Mouse (Mus musculus): ENCODE measurements around the gene Adam12. TPM values are rescaled to one million over a fixed set of nuclear protein-coding genes. Genes with fewer than 3 reads are reported as not detected.

Gene Adam12
- polyA plus RNA-seq, 1 experiment: 1.5 TPM

DNA sequence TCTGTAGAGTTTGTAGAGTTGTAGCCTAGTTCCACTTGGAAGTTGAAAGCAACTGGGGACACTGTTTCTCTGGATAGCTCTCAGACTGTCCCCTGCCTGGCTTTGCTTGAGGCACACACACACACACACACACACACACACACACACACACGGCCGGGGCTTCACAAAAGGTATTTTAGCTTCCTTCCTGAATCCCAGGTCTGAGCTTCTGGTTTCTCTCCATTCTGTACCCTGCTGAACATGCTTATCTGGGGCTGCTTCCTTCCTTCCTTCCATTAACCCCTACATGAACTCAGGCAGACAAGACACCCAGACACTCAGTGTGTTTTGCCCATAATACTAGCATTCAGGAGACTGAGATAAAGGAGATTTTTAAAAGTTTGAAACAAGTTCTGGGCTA, 2.0 kb downstream of the Adam12 start:
- no peak overlapping the region for H3K4me3 ChIP-seq (ENCODE audit: low read depth, low read length)
- no peaks in the 10 kb centered on the region for H3K4me1 ChIP-seq (ENCODE audit: control insufficient read depth, insufficient read depth, low read length)
- H3K9ac ChIP-seq (ENCODE audit: low read depth, poor library complexity, severe bottlenecking): no peak overlapping the region
- no peaks in the 10 kb centered on the region for H3K9me3 ChIP-seq (replicated peaks; ENCODE audit: control insufficient read depth, insufficient read depth, low read length, poor library complexity, severe bottlenecking)
- TF ChIP-seq EP300 (IDR thresholded peaks at IDR 0.05; ENCODE audit: insufficient read depth, low read depth, low read length) (no peak), CTCF (IDR thresholded peaks at IDR 0.05; ENCODE audit: low read depth, low read length) (no peak), POLR2A (IDR thresholded peaks at IDR 0.05; ENCODE audit: insufficient read depth, low read length) (no peak)
- H3K27ac ChIP-seq (ENCODE audit: insufficient read depth, low read length): no peak overlapping the region
- H3K36me3 ChIP-seq (ENCODE audit: control insufficient read depth, insufficient read depth, low read length, poor library complexity, severe bottlenecking): no peaks in the 10 kb centered on the region
- peaks cover 9% of the 10 kb centered on the region for H3K27me3 ChIP-seq (ENCODE audit: control insufficient read depth, insufficient read depth, low read length, poor library complexity, severe bottlenecking)

DNA sequence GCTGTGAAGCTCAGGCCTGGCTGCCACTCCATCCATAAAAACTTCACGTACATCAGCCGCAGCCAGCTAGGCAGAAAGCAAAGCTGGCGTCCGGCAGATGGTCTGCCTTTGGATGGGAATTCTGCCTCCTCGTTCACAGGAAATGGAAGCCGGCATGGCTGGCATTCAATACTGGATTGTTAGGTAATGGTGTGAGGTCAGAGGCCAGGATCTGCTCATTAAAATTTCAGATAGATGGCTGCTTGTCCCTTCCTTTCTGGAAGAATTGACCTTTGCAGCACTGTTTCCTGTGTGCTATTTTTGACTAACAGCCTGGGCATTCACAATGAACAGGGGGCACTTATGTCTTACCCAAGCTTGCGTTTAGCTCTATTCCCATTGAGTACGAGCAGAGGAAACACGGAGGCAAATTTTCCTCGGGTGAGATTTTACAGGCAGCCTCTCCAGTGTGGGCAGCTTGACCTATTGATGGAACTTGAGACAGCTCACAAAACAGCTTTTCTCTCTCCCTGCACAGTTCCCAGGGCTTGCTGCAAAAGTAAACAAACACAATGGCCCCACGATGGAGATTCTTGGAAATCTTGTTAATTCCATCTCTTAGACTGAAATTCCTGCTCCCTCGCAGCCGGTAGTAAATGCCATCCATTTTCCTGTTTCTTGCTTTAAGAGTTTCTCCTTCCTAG, 4.0 kb downstream of the Adam12 start:
- no peaks in the 10 kb centered on the region for H3K4me1 ChIP-seq (ENCODE audit: control insufficient read depth, insufficient read depth, low read length)
- peaks cover 17% of the 10 kb centered on the region for H3K27me3 ChIP-seq (ENCODE audit: control insufficient read depth, insufficient read depth, low read length, poor library complexity, severe bottlenecking)
- no peak overlapping the region for H3K27ac ChIP-seq (ENCODE audit: insufficient read depth, low read length)

DNA sequence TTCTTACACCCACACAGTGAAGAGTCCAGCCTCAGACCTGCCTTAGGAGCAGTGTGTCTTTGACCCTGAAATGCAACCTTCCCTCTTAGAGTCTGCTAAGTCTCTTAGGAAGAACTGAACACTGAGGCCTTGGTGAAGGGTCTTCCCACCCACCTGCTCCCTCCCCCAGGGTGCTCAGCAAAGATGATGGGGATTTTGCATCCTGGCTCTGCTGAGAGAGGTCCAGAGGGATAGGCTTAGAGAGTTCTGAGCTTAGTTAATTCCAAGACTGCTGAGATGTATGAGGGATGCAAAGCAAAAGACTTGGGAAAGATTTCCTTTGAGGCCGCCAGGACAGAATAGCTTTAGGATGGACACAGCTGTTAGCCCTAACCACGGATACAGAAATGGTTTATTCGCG, 4.8 kb downstream of the Adam12 start:
- Histone ChIP-seq H3K4me3 (ENCODE audit: low read depth, low read length) (no peak overlapping the region), H3K4me1 (ENCODE audit: control insufficient read depth, insufficient read depth, low read length) (no peaks in the 10 kb centered on the region), H3K36me3 (ENCODE audit: control insufficient read depth, insufficient read depth, low read length, poor library complexity, severe bottlenecking) (no peaks in the 10 kb centered on the region), H3K27ac (ENCODE audit: insufficient read depth, low read length) (no peak overlapping the region), H3K27me3 (ENCODE audit: control insufficient read depth, insufficient read depth, low read length, poor library complexity, severe bottlenecking) (peaks cover 17% of the 10 kb centered on the region), H3K9me3 (replicated peaks; ENCODE audit: control insufficient read depth, insufficient read depth, low read length, poor library complexity, severe bottlenecking) (no peaks in the 10 kb centered on the region), H3K9ac (ENCODE audit: low read depth, poor library complexity, severe bottlenecking) (no peak overlapping the region)
- TF ChIP-seq CTCF (IDR thresholded peaks at IDR 0.05; ENCODE audit: low read depth, low read length) (no peak), POLR2A (IDR thresholded peaks at IDR 0.05; ENCODE audit: insufficient read depth, low read length) (no peak), EP300 (IDR thresholded peaks at IDR 0.05; ENCODE audit: insufficient read depth, low read depth, low read length) (no peak)

More for the DNA sequence above, 4.0 kb downstream of the Adam12 start:
- no peak for TF ChIP-seq EP300 (IDR thresholded peaks at IDR 0.05; ENCODE audit: insufficient read depth, low read depth, low read length)
- TF ChIP-seq CTCF (IDR thresholded peaks at IDR 0.05; ENCODE audit: low read depth, low read length): no peak
- no peak for TF ChIP-seq POLR2A (IDR thresholded peaks at IDR 0.05; ENCODE audit: insufficient read depth, low read length)
- Histone ChIP-seq H3K9me3 (replicated peaks; ENCODE audit: control insufficient read depth, insufficient read depth, low read length, poor library complexity, severe bottlenecking) (no peaks in the 10 kb centered on the region), H3K4me3 (ENCODE audit: low read depth, low read length) (no peak overlapping the region), H3K36me3 (ENCODE audit: control insufficient read depth, insufficient read depth, low read length, poor library complexity, severe bottlenecking) (no peaks in the 10 kb centered on the region), H3K9ac (ENCODE audit: low read depth, poor library complexity, severe bottlenecking) (no peak overlapping the region)

DNA sequence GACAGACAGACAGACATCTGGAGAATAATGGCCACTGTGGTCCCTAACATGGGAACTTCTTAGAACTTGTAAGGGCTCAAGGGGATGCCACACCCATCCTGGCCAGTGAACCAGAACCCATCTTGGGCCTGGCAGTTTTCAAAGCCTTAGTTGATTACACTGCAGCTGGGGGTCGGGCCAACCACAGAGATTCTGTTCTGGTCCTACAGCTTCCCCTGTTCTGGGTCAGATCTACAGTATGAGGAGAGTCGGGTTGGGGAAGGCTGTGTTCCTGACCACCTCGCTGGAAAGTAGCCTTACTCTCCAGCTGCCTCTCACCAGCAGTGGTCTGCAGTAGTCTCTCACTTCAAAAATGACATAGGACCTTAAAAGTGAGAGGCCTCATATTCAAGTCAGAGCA, 5.7 kb downstream of the Adam12 start:
- TF ChIP-seq CTCF (IDR thresholded peaks at IDR 0.05; ENCODE audit: low read depth, low read length): no peak
- TF ChIP-seq EP300 (IDR thresholded peaks at IDR 0.05; ENCODE audit: insufficient read depth, low read depth, low read length): no peak
- no peak for TF ChIP-seq POLR2A (IDR thresholded peaks at IDR 0.05; ENCODE audit: insufficient read depth, low read length)
- Histone ChIP-seq H3K27ac (ENCODE audit: insufficient read depth, low read length) (no peak overlapping the region), H3K4me3 (ENCODE audit: low read depth, low read length) (no peak overlapping the region), H3K36me3 (ENCODE audit: control insufficient read depth, insufficient read depth, low read length, poor library complexity, severe bottlenecking) (no peaks in the 10 kb centered on the region), H3K9ac (ENCODE audit: low read depth, poor library complexity, severe bottlenecking) (no peak overlapping the region), H3K27me3 (ENCODE audit: control insufficient read depth, insufficient read depth, low read length, poor library complexity, severe bottlenecking) (peaks cover 17% of the 10 kb centered on the region), H3K9me3 (replicated peaks; ENCODE audit: control insufficient read depth, insufficient read depth, low read length, poor library complexity, severe bottlenecking) (no peaks in the 10 kb centered on the region), H3K4me1 (ENCODE audit: control insufficient read depth, insufficient read depth, low read length) (no peaks in the 10 kb centered on the region)

DNA sequence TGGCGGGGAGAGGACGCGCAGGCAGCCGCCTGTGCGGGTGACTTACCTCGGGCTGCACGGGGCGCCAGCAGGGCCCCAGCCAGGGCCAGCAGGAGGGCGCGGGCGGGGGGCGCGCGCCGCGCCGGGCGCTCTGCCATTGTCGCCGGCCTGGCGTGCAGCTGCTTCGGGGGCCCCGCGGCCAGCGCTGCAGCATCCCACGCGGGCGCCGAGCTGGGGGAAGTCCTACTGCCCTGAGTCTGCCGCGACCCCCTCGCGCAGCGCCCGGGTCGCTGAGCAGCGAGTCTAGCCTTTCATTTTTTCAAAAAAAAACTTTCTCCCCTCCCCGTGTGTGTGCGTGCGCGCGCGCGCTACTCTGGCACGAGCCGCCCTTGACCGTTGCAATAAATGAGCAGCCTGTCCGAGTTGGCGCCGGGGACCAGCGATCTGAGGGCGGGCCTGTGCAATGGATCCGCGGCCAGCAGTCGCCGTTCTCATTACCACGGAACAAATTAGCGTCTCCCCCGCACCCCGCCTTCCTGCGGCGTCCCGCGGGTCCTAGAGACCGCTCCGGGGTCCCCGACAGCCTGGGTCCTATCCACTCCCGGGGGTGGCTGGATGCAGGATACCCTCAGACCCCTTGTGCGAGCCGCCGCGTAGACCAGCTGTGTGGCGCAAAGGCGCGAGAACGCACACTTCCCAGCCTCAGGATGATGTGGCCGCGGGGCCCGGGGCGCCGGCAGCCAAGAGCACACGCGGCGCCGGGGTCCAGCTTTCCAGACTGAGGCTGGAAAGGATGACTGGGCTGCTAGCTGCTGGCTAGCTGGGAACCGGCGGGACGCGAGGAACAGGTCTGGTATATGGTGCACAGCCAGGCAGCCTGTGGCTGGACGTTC, 7.0 kb downstream of the Adam12 start:
- peaks cover 17% of the 10 kb centered on the region for H3K27me3 ChIP-seq (ENCODE audit: control insufficient read depth, insufficient read depth, low read length, poor library complexity, severe bottlenecking)
- H3K27ac ChIP-seq (ENCODE audit: insufficient read depth, low read length): no peak overlapping the region
- H3K36me3 ChIP-seq (ENCODE audit: control insufficient read depth, insufficient read depth, low read length, poor library complexity, severe bottlenecking): no peaks in the 10 kb centered on the region
- H3K4me3 ChIP-seq (ENCODE audit: low read depth, low read length): peak overlapping the region; percentile 40
- no peaks in the 10 kb centered on the region for H3K4me1 ChIP-seq (ENCODE audit: control insufficient read depth, insufficient read depth, low read length)
- H3K9ac ChIP-seq (ENCODE audit: low read depth, poor library complexity, severe bottlenecking): peak overlapping the region; percentile 37
- TF ChIP-seq POLR2A (IDR thresholded peaks at IDR 0.05; ENCODE audit: insufficient read depth, low read length) (no peak), CTCF (IDR thresholded peaks at IDR 0.05; ENCODE audit: low read depth, low read length) (no peak), EP300 (IDR thresholded peaks at IDR 0.05; ENCODE audit: insufficient read depth, low read depth, low read length) (no peak)
- H3K9me3 ChIP-seq (replicated peaks; ENCODE audit: control insufficient read depth, insufficient read depth, low read length, poor library complexity, severe bottlenecking): no peaks in the 10 kb centered on the region

DNA sequence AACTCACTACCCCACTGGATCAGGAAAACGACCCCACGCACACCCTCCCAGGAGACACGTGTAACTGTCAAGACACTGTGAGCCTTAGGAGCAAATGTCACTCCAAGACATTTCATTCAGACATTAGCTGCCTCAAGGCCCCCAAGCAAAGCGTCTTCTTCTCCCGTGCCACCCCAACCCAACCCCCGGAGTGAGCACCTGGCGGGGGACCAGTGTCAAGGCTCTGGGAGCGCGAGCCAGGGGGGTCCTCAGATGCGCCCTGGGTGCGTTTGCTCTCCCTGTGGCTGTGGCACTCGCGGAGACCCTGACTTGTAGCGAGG, 7.6 kb downstream of the Adam12 start:
- peak overlapping the region; percentile 37 for H3K9ac ChIP-seq (ENCODE audit: low read depth, poor library complexity, severe bottlenecking)
- no peak for TF ChIP-seq EP300 (IDR thresholded peaks at IDR 0.05; ENCODE audit: insufficient read depth, low read depth, low read length)
- TF ChIP-seq POLR2A (IDR thresholded peaks at IDR 0.05; ENCODE audit: insufficient read depth, low read length): no peak
- TF ChIP-seq CTCF (IDR thresholded peaks at IDR 0.05; ENCODE audit: low read depth, low read length): no peak
- H3K27ac ChIP-seq (ENCODE audit: insufficient read depth, low read length): no peak overlapping the region
- H3K4me3 ChIP-seq (ENCODE audit: low read depth, low read length): peak overlapping the region; percentile 40
- H3K27me3 ChIP-seq (ENCODE audit: control insufficient read depth, insufficient read depth, low read length, poor library complexity, severe bottlenecking): peaks cover 17% of the 10 kb centered on the region
- H3K4me1 ChIP-seq (ENCODE audit: control insufficient read depth, insufficient read depth, low read length): no peaks in the 10 kb centered on the region
- H3K36me3 ChIP-seq (ENCODE audit: control insufficient read depth, insufficient read depth, low read length, poor library complexity, severe bottlenecking): no peaks in the 10 kb centered on the region
- no peaks in the 10 kb centered on the region for H3K9me3 ChIP-seq (replicated peaks; ENCODE audit: control insufficient read depth, insufficient read depth, low read length, poor library complexity, severe bottlenecking)

All from ES-Bruce4 (cell line).